Mouse (Mus musculus) CD8-positive naive resting alpha-beta T cell, adult 2 months (primary cell): ENCODE results near the gene Six2.
"Not testable (repeated sequence)": the region's sequence is repeated elsewhere in the genome, so short reads cannot be mapped to it uniquely, and the experiment has no call there.

ENCODE experiments used
- DNase-seq, 2 experiments: peaks; one replicate each; pipeline ENCODE4 v3.0.0; 2022; ENCODE audit warnings: low read depth in 2 of 2, low spot score in 2 of 2

Gene Six2

DNA sequence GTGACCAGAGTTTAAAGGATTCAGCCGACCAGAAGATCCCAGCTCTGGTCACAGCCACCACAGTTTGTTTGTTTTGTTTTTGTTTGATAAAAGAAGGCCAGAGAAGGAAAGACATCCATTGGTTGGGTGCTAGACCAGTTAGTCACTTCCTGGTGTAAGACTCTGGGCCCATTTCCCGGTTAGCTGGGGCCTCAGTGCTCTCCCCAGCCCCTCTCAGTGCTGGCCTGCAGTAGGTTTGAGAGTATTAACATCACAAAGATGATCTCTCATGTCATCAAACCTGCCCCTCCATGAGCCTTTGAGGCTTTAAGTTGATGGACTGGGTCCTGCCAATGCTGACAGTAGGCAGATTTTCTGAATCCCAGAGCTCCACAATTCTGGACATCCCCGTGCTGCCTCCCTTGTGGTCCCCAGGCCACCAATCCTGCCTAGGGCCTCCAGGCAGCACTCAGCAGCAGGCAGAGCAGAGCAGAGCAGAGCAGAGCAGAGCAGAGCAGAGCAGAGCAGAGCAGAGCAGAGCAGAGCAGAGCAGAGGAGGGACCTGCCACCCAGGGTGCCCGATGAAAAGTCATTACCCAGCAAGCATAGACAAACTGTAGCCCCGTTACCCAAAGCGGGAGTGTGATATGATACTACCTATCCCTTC is 2.4 kb upstream of the Six2 start:
- DNase-seq: no peak

GRCm38 (mm10) chr17:85689807-85690319 is 1.8 kb upstream of the Six2 start:
- DNase-seq: no peak

GRCm38 (mm10) chr17:85688911-85689806 is 1.1 kb upstream of the Six2 start:
- DNase-seq: no peak

DNA sequence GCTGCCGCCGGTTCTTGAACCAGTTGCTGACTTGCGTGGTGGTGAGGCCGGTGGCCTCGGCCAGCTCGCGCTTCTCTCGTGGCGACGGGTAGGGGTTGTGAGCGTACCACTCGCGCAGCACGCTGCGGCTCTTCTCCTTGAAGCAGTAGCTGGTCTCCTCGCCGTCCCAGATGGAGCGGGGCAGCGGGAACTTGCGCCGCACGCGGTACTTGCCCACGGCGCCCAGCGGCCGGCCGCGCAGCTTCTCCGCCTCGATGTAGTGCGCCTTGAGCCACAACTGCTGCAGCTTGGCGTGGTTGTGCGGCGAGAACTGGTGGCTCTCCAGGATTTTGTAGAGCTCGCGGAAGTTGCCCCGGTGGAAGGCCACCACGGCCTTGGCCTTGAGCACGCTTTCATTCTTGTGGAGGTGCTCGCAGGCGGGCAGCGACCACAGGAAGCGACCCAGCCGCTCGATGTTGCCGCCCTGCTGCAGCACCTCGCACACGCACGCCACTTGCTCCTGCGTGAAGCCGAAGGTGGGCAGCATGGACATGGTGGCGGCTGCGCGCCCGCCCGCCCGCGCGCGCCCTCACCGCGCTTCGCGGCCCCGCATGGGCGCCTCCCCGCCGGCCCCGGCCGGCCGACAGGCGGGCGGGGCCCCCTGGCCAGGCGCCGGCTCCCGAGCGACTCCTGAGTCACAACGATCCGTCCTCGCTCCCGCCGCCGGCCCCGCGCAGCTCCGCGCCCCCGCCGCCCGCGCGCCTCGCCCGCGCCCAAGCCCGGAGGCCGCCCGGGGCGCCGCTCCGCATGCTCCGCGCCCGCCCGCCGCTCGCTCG is 446 bp downstream of the Six2 start:
- no peak for DNase-seq

DNA sequence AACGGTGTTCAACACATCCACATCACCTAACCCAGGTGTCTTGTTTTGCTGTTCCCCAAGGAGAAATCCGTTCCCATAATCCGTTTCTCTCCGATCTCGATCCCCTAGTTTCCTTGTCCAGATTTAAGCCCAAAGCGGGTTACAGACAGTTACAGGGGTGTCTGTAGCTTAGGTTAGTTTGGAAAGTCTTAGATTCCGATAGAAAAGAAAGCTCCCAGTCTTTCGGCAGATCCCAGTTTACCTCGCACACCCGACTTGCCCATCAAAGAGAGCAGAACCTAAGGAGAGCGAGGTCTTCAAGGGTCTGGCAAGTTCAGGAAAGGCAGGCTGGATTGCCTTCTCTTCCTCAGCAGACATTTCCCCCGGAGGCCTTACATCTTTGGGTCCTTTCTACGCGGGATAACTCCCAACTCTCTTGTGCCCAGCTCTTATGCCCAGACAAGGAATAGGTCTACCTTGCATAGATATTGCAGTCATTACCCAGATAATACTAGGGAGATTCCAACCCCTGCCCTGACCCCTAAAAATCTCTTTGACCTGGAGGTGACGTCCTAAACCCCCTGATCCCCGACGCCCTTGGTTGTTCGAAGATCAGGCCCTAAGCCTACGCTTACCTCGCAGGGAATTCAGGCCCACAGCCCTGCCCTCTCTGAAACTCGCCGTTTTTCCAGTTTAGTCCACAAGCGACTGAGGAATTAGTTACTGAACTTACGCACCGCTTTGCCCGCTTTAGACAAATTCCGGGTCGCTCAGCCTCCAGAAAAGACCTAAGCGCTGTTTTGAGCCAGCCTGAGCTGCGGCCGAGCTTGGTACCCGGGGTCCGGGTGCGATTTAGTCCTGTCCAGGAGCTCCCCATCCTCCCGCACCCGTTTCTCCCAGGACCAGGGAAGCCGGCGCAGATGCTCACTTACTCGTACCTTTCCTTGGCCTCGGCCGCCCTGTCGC is 1.3 kb downstream of the Six2 start:
- no peak for DNase-seq

- DNase-seq: no peak
These were observed 2.3 kb downstream of the Six2 start for GRCm38 (mm10) chr17:85685689-85686281.

- no peak for DNase-seq
These were observed 3.0 kb downstream of the Six2 start for GRCm38 (mm10) chr17:85684841-85685688.

GRCm38 (mm10) chr17:85684436-85684835 is 3.6 kb downstream of the Six2 start:
- not testable (repeated sequence) for DNase-seq

DNA sequence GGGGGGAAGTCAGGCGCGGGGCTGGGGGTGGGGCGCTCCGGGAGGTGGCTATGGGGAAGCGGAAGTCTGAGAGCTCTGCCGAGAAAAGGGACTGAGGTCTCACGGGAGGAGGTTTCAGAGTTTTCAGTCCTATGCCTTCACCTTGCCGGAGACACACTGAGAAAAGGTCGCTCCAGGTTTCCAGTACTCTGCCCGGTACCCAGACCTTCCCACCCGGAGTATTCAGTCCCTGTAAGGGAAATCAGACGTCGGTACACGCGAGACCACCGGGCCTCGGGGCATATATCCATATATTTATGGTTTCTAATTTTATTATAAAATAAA is 4.1 kb downstream of the Six2 start:
- no peak for DNase-seq

- no peak for DNase-seq
These were observed 4.7 kb downstream of the Six2 start for GRCm38 (mm10) chr17:85683111-85683983.

GRCm38 (mm10) chr17:85682181-85682710 is 5.8 kb downstream of the Six2 start:
- DNase-seq: no peak

DNA sequence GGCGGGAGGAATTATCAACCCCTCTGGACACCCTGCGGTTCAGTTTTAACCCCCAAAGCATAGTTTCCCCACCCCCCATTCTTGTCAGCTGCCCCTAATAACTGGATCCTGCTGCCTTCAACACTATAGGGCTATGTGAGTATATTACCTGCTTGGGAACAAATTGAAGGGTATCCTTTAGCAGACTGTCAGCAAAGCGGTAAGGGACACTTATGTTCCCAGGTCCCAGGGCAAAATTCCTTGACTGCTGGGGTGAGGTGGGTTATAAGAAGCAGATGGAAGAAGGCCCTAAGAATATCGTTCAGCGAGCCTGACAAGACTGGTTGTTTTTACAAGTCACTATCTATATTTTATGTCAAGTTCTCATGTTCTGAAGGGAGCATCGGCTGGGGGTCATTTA is 6.3 kb downstream of the Six2 start:
- no peak for DNase-seq

DNA sequence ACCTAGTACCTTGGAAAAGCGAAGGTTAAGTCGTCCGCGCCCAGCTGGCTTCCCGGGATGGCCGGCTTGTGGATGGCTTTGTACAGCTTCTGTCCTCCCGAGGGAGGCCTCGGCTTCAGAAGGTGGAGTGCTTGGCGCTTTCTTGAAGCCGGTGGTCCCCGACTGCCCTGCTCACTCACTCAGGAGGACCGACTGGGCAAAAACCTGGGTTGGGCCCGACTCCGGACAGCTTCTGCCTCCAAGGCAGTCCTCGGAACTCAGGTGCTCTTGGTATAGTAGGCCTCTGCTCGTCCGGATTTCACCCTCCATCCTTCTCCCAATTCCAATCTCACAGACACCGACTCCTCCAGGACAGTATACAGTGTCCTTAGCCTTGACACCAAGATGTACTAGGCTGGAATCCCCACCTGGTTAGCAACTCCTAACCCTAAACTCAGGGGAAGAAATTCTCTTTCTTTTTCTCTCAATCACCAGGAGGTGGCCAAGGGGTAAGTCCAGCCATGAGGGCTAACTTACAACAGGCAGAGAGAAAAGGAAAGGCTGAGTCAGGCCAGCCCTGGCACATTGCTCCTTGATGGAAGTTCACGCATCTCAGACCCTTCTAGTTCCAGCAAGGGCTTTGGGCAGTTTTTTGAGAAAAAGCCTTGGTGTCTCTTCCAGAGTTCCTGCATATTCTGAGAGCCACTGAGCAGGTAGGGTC is 7.1 kb downstream of the Six2 start:
- DNase-seq: no peak

- DNase-seq: no peak
These were observed 7.8 kb downstream of the Six2 start for GRCm38 (mm10) chr17:85680116-85680850.

DNA sequence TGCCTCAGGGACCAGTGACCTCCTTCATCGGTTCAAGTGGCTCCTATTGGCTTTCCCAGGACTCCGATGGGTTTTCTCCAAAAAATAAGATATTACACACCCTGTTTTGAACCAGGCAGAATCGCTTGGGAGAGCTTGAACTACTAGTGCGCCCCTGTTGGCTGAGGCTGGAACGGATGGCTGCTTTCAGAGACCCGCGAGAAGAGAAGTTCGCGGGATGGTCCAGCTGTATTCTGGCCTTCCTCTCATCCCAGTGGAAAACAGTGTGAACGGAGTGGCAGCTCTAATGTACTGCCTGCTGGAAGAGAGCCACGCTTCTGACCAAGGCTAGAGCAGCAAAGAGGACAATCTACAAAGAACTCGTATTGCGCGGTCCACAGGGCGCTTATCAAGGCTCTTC is 8.4 kb downstream of the Six2 start:
- DNase-seq: no peak

- no peak for DNase-seq
These were observed 23.3 kb downstream of the Six2 start for GRCm38 (mm10) chr17:85664618-85665320.
